Mouse (Mus musculus) liver, adult 2 months (tissue): Measurements from ENCODE around the gene Tmem217.

Source experiments
- CTCF ChIP-seq: fragments of 200-500 bp; IDR thresholded peaks from 2 replicates; pipeline ENCODE4 v1.5.1; 2011; ENCODE audit warnings: low read depth, low read length, control low read depth
- POLR2A ChIP-seq: fragments of 200-500 bp; IDR thresholded peaks from 2 replicates; pipeline ENCODE4 v1.6.1; 2011; ENCODE audit warnings: low read length, control low read depth; ENCODE audit not compliant: insufficient read depth; ENCODE audit errors: extremely low read depth

GRCm38 (mm10) chr17:29492269-29493191, 59.7 kb downstream of the Tmem217 start:
- TF ChIP-seq CTCF (peak; percentile 77), POLR2A (no peak)
